ENCODE assay signal across 18 mouse cellular contexts in the genomic region with DNA sequence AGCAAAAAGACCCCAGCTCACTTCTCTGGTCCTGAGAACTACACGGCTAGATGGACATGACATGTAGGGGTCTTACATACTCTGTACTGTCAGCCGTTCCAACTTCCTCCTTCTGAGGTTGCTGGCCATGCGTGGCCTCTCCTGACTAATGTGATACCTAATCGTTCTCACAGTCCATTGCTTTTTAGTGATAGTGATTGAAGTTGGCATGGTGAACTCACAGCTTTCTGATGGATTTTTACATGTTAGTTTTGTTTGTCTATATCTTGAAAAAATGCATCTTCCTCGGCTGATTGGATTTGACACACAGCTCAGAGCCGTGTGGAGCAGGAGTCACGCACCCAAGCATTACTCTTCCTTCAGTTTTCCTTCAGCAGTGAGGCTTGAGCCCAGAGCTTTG. TPM values are rescaled to one million over a fixed set of nuclear protein-coding genes. Genes with fewer than 3 reads are reported as not detected.
"Had no signal": no experiment of that assay in that cellular context is flagged by ENCODE, and none has a peak within 500 bp of the region (broad histone marks: within the 10 kb centered on the region; RNA-seq: fewer than 3 reads in every experiment).

No protein-coding gene starts in this region.

- H3K27ac ChIP-seq: midbrain, embryonic 10.5 days; midbrain, embryonic 13.5 days; neural tube, embryonic 13.5 days; neural tube, embryonic 15.5 days had no signal

- H3K27me3 ChIP-seq: neural tube, embryonic 13.5 days; neural tube, embryonic 15.5 days had no signal

- H3K4me2 ChIP-seq: lung, embryonic 14.5 days; midbrain, embryonic 13.5 days; neural tube, embryonic 13.5 days; neural tube, embryonic 15.5 days had no signal

- ATAC-seq: midbrain, embryonic 13.5 days; midbrain, embryonic 16.5 days had no signal

- H3K9me3 ChIP-seq: midbrain, embryonic 10.5 days; midbrain, embryonic 13.5 days; neural tube, embryonic 13.5 days; neural tube, embryonic 15.5 days had no signal

- H3K9ac ChIP-seq: lung, embryonic 14.5 days; midbrain, embryonic 13.5 days; neural tube, embryonic 13.5 days; neural tube, embryonic 15.5 days had no signal

- H3K4me3 ChIP-seq: midbrain, embryonic 10.5 days; midbrain, embryonic 13.5 days; myocyte; neural tube, embryonic 13.5 days; neural tube, embryonic 15.5 days had no signal

- H3K4me1 ChIP-seq: midbrain, embryonic 13.5 days had no signal

- DNase-seq: lung, adult 18-20 months; lung, embryonic 14.5 days; lung, postnatal 10 days; lung, postnatal 4 days; right cerebral cortex, adult 18-20 months; right cerebral cortex, postnatal 25 days; right cerebral cortex, postnatal 4 days; spleen, adult 18-20 months; thymus, adult 18-20 months; thymus, postnatal 14 days; thymus, postnatal 36 days had no signal

RNA-seq across cellular contexts. Expression of a gene that starts 42.7 kb away (rescaled TPM):
- total RNA-seq: megakaryocyte-erythroid progenitor cell, adult 5-6 weeks had no signal
